Mouse (Mus musculus) adrenal gland, postnatal 14 days (tissue): Measurements from ENCODE around the gene Ccne1. TPM values are rescaled to one million over a fixed set of nuclear protein-coding genes. Genes with fewer than 3 reads are reported as not detected.

Experiments used
- DNase-seq: peaks from one replicate; pipeline ENCODE4 v3.0.0; 2021; ENCODE audit warnings: mixed read lengths
- total RNA-seq: library from RNA; stranded (reverse); gene quantifications from 2 replicates; pipeline ENCODE4 v1.2.3, GENCODE M21; 2021

Ccne1 gene
- total RNA-seq, 1 experiment from 2014 or later, result 10.8 TPM

DNA sequence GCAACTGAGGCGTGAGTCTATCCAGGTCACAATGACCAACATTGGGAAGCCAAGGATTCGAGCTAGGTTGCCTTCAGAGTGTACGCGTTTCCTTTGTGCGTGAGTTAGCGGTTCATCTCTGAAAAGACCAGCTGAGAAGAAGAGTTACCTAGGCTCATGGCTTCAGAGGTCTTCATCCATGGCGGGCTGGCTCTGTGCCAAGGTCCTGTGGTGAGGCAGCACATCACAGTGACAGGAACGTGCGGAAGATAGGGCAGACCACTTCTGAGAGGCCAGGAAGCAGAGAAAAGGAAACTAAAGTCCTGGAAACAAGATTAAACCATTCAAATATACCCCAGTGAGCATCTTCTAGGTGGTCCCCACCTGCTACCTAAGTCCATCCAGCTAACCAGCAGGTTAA lies 53.1 kb downstream of the Ccne1 start:
- DNase-seq, result no peak

Other genes with a start within 250 kb of the Ccne1 start
- 50.8 and 62.0 TPM in 2 replicates for gene Uri1, start 84.0 kb downstream of the Ccne1 start, total RNA-seq
- 36.1 and 50.2 TPM in 2 replicates for gene 1600014C10Rik, start 75.7 kb upstream of the Ccne1 start, total RNA-seq
- 6.0 and 7.6 TPM in 2 replicates for gene Plekhf1, start 120.5 kb upstream of the Ccne1 start, total RNA-seq
- 37.6 and 41.4 TPM in 2 replicates for gene Pop4, start 163.9 kb upstream of the Ccne1 start, total RNA-seq